Mouse (Mus musculus): ENCODE measurements at regions not wholly inside any gene's neighbourhood (a gene's known extent, or its start where the extent isn't known, plus 50 kb on each side); places are given as distances from the start of the nearest gene placed in this dataset.
A peak's percentile ranks its signal among the peaks of the same experiment; 100 is the strongest.

- no peak for DNase-seq (ENCODE audit: low spot score in 2 of 2)
Observed at GRCm38 (mm10) chr12:71429561-71430200, 120.0 kb downstream of the Dact1 start.

- no peak for DNase-seq (ENCODE audit: low spot score in 2 of 2)
Observed at GRCm38 (mm10) chr12:71430331-71430730, 120.6 kb downstream of the Dact1 start.

GRCm38 (mm10) chr12:71431116-71431515 is 121.4 kb downstream of the Dact1 start:
- no peak for DNase-seq (ENCODE audit: low spot score in 2 of 2)

- DNase-seq (ENCODE audit: low spot score in 2 of 2), result no peak
Observed at GRCm38 (mm10) chr12:71433549-71434200, 124.0 kb downstream of the Dact1 start.

GRCm38 (mm10) chr12:71438254-71438653 is 128.6 kb downstream of the Dact1 start:
- DNase-seq (ENCODE audit: low spot score in 2 of 2), result peak in 1 of 2 experiments; percentile 20

GRCm38 (mm10) chr12:71440863-71441262 is 131.2 kb downstream of the Dact1 start:
- DNase-seq (ENCODE audit: low spot score in 2 of 2), result no peak

GRCm38 (mm10) chr12:71441272-71441671 is 131.6 kb downstream of the Dact1 start:
- no peak for DNase-seq (ENCODE audit: low spot score in 2 of 2)

- DNase-seq (ENCODE audit: low spot score in 2 of 2), result no peak
Observed at GRCm38 (mm10) chr12:71446177-71446891, 136.7 kb downstream of the Dact1 start.

- DNase-seq (ENCODE audit: low spot score in 2 of 2), result no peak
Observed at GRCm38 (mm10) chr12:71446892-71447268, 137.2 kb downstream of the Dact1 start.

- no peak for DNase-seq (ENCODE audit: low spot score in 2 of 2)
Observed at GRCm38 (mm10) chr12:71449032-71449431, 139.3 kb downstream of the Dact1 start.

- no peak for DNase-seq (ENCODE audit: low spot score in 2 of 2)
Observed at GRCm38 (mm10) chr12:71450128-71450527, 140.4 kb downstream of the Dact1 start.

- DNase-seq (ENCODE audit: low spot score in 2 of 2), result no peak
Observed at GRCm38 (mm10) chr12:71450680-71451463, 141.2 kb downstream of the Dact1 start.

- DNase-seq (ENCODE audit: low spot score in 2 of 2), result no peak
Observed at GRCm38 (mm10) chr12:71456900-71457299, 147.2 kb downstream of the Dact1 start.

GRCm38 (mm10) chr12:71458559-71459176 is 149.0 kb downstream of the Dact1 start:
- DNase-seq (ENCODE audit: low spot score in 2 of 2), result no peak

- DNase-seq (ENCODE audit: low spot score in 2 of 2), result no peak
Observed at GRCm38 (mm10) chr12:71460643-71461042, 151.0 kb downstream of the Dact1 start.

- DNase-seq (ENCODE audit: low spot score in 2 of 2), result no peak
Observed at GRCm38 (mm10) chr12:71467820-71468219, 158.1 kb downstream of the Dact1 start.

- no peak for DNase-seq (ENCODE audit: low spot score in 2 of 2)
Observed at GRCm38 (mm10) chr12:71468324-71468723, 158.6 kb downstream of the Dact1 start.

- no peak for DNase-seq (ENCODE audit: low spot score in 2 of 2)
Observed at GRCm38 (mm10) chr12:71470983-71471715, 161.5 kb downstream of the Dact1 start.

GRCm38 (mm10) chr12:71471720-71472119 is 162.0 kb downstream of the Dact1 start:
- no peak for DNase-seq (ENCODE audit: low spot score in 2 of 2)

GRCm38 (mm10) chr12:71476238-71476637 is 166.6 kb downstream of the Dact1 start:
- DNase-seq (ENCODE audit: low spot score in 2 of 2), result no peak

- DNase-seq (ENCODE audit: low spot score in 2 of 2), result no peak
Observed at GRCm38 (mm10) chr12:71477691-71478090, 168.0 kb downstream of the Dact1 start.

All from spleen, postnatal 10 days (tissue).